Mouse (Mus musculus) limb, embryonic 13.5 days (tissue): ENCODE results near the gene Rock2. TPM values are rescaled to one million over a fixed set of nuclear protein-coding genes. Genes with fewer than 3 reads are reported as not detected.

ENCODE experiments used
- ATAC-seq: fragments of 200-750 bp; cut with Nextera tagmentation; 2 replicates; pipeline ENCODE4 v1.8.0; 2017; ENCODE audit warnings: low read depth, moderate number of reproducible peaks, moderate TSS enrichment; ENCODE audit not compliant: low FRiP score
- H3K27ac ChIP-seq: fragments of 300-500 bp; sonication (generic); 2 replicates; pipeline ENCODE4 v1.5.1; 2015; ENCODE audit warnings: inconsistent platforms, mild to moderate bottlenecking, moderate library complexity
- H3K27me3 ChIP-seq: fragments of 300-500 bp; sonication (generic); 2 replicates; pipeline ENCODE4 v1.6.1; 2015; ENCODE audit warnings: mild to moderate bottlenecking, inconsistent platforms
- H3K36me3 ChIP-seq: fragments of 300-500 bp; sonication (generic); 2 replicates; pipeline ENCODE4 v1.6.1; 2015; ENCODE audit warnings: inconsistent platforms, mild to moderate bottlenecking, moderate library complexity
- H3K4me1 ChIP-seq: fragments of 300-500 bp; sonication (generic); 2 replicates; pipeline ENCODE4 v1.6.1; 2015; ENCODE audit warnings: inconsistent platforms
- H3K4me2 ChIP-seq: fragments of 300-500 bp; sonication (generic); replicated peaks from 2 replicates; pipeline ENCODE4 v1.6.1; 2015; ENCODE audit warnings: inconsistent platforms, mild to moderate bottlenecking, moderate library complexity
- H3K4me3 ChIP-seq: fragments of 300-500 bp; sonication (generic); 2 replicates; pipeline ENCODE4 v1.5.1; 2015; ENCODE audit warnings: moderate library complexity, mild to moderate bottlenecking, inconsistent platforms
- H3K9ac ChIP-seq: fragments of 300-500 bp; sonication (generic); 2 replicates; pipeline ENCODE4 v1.6.1; 2015; ENCODE audit warnings: mild to moderate bottlenecking, inconsistent platforms
- H3K9me3 ChIP-seq: fragments of 300-500 bp; sonication (generic); 2 replicates; pipeline ENCODE4 v1.6.1; 2016; ENCODE audit warnings: inconsistent platforms
- WGBS: fragments of 180-500 bp; shearing (Covaris S2); methylation state at CpG from one replicate; pipeline ENCODE4 v1.1.7; 2015; 5-methylcytosine and 5-hydroxymethylcytosine counted together
- polyA plus RNA-seq: library from polyadenylated mRNA; unstranded; fragments of >200 nt; fragmentation: Nextera tagmentation; extraction: Ambion mirVana; gene quantifications from 2 replicates; pipeline ENCODE4 v1.2.1, GENCODE M21; 2015

The Rock2 gene
- polyA plus RNA-seq, 1 experiment from 2014 or later, result 14.9 TPM

- Histone ChIP-seq H3K27ac (peak overlapping the region; percentile 94), H3K4me2 (peak overlapping the region; percentile 89), H3K4me3 (peak overlapping the region; percentile 88), H3K9me3 (no peaks in the 10 kb centered on the region), H3K9ac (peak overlapping the region; percentile 92), H3K4me1 (peaks cover 32% of the 10 kb centered on the region), H3K27me3 (no peaks in the 10 kb centered on the region), H3K36me3 (no peaks in the 10 kb centered on the region)
- 3% methylated on average over 18 of the region's 18 CpGs for WGBS
- ATAC-seq, result peak; percentile 8
Measured at GRCm38 (mm10) chr12:16893656-16894395, 869 bp upstream of the Rock2 start.

- Histone ChIP-seq H3K36me3 (no peaks in the 10 kb centered on the region), H3K4me1 (peaks cover 34% of the 10 kb centered on the region)
- 0% methylated on average over 35 of the region's 41 CpGs for WGBS
Measured at GRCm38 (mm10) chr12:16895221-16895928, 680 bp downstream of the Rock2 start.

GRCm38 (mm10) chr12:16896073-16896789 lies 1.5 kb downstream of the Rock2 start:
- Histone ChIP-seq H3K4me2 (peak overlapping the region; percentile 78), H3K4me3 (peak overlapping the region; percentile 88), H3K4me1 (peaks cover 37% of the 10 kb centered on the region), H3K9ac (peak overlapping the region; percentile 92), H3K27ac (no peak overlapping the region), H3K36me3 (no peaks in the 10 kb centered on the region), H3K9me3 (no peaks in the 10 kb centered on the region), H3K27me3 (no peaks in the 10 kb centered on the region)
- no peak for ATAC-seq
- 26% methylated on average over 8 of the region's 8 CpGs for WGBS

More at GRCm38 (mm10) chr12:16895221-16895928, 680 bp downstream of the Rock2 start:
- peak overlapping the region; percentile 78 for H3K4me2 ChIP-seq
- peak; percentile 46 for ATAC-seq
- peak overlapping the region; percentile 94 for H3K27ac ChIP-seq
- H3K9ac ChIP-seq, result peak overlapping the region; percentile 92
- no peaks in the 10 kb centered on the region for H3K27me3 ChIP-seq
- no peaks in the 10 kb centered on the region for H3K9me3 ChIP-seq
- peak overlapping the region; percentile 88 for H3K4me3 ChIP-seq

GRCm38 (mm10) chr12:16897225-16897624 lies 2.5 kb downstream of the Rock2 start:
- H3K36me3 ChIP-seq, result no peaks in the 10 kb centered on the region
- H3K9ac ChIP-seq, result no peak overlapping the region
- WGBS, result 74% methylated on average over 2 of the region's 2 CpGs
- H3K4me2 ChIP-seq, result peak overlapping the region; percentile 78
- no peaks in the 10 kb centered on the region for H3K27me3 ChIP-seq
- H3K9me3 ChIP-seq, result no peaks in the 10 kb centered on the region
- H3K27ac ChIP-seq, result no peak overlapping the region
- no peak overlapping the region for H3K4me3 ChIP-seq
- peaks cover 37% of the 10 kb centered on the region for H3K4me1 ChIP-seq
- no peak for ATAC-seq

GRCm38 (mm10) chr12:16898221-16898620 lies 3.5 kb downstream of the Rock2 start:
- Histone ChIP-seq H3K4me3 (no peak overlapping the region), H3K9me3 (no peaks in the 10 kb centered on the region), H3K9ac (no peak overlapping the region), H3K27ac (no peak overlapping the region), H3K36me3 (no peaks in the 10 kb centered on the region), H3K4me2 (no peak overlapping the region), H3K27me3 (no peaks in the 10 kb centered on the region), H3K4me1 (peaks cover 37% of the 10 kb centered on the region)
- WGBS, result 46% methylated on average over 2 of the region's 2 CpGs
- no peak for ATAC-seq

- Histone ChIP-seq H3K9me3 (no peaks in the 10 kb centered on the region), H3K27ac (no peak overlapping the region), H3K4me3 (no peak overlapping the region), H3K36me3 (no peaks in the 10 kb centered on the region), H3K9ac (no peak overlapping the region), H3K4me1 (peaks cover 32% of the 10 kb centered on the region), H3K27me3 (no peaks in the 10 kb centered on the region), H3K4me2 (no peak overlapping the region)
- no peak for ATAC-seq
Measured at GRCm38 (mm10) chr12:16898790-16899189, 4.1 kb downstream of the Rock2 start.

- peaks cover 26% of the 10 kb centered on the region for H3K4me1 ChIP-seq
- no peak overlapping the region for H3K27ac ChIP-seq
- no peak overlapping the region for H3K4me2 ChIP-seq
- no peaks in the 10 kb centered on the region for H3K9me3 ChIP-seq
- H3K4me3 ChIP-seq, result no peak overlapping the region
- H3K27me3 ChIP-seq, result no peaks in the 10 kb centered on the region
- H3K9ac ChIP-seq, result no peak overlapping the region
- ATAC-seq, result no peak
- H3K36me3 ChIP-seq, result no peaks in the 10 kb centered on the region
- 76% methylated on average over 3 of the region's 3 CpGs for WGBS
Measured at GRCm38 (mm10) chr12:16900625-16901222, 6.0 kb downstream of the Rock2 start.

GRCm38 (mm10) chr12:16903949-16904635 lies 9.4 kb downstream of the Rock2 start:
- Histone ChIP-seq H3K9me3 (no peaks in the 10 kb centered on the region), H3K27me3 (no peaks in the 10 kb centered on the region), H3K36me3 (no peaks in the 10 kb centered on the region), H3K4me2 (no peak overlapping the region), H3K9ac (no peak overlapping the region), H3K4me3 (no peak overlapping the region), H3K27ac (no peak overlapping the region), H3K4me1 (0 out of 2 replicates have a peak, but pooled peaks cover 3% of the 10 kb centered on the region)
- no peak for ATAC-seq
- WGBS, result 91% methylated on average over 2 of the region's 2 CpGs

GRCm38 (mm10) chr12:16907282-16907846 lies 12.7 kb downstream of the Rock2 start:
- ATAC-seq, result no peak
- 96% methylated on average over 1 of the region's 1 CpGs for WGBS

GRCm38 (mm10) chr12:16907953-16908648 lies 13.4 kb downstream of the Rock2 start:
- 91% methylated on average over 1 of the region's 1 CpGs for WGBS
- no peak for ATAC-seq
- H3K4me1 ChIP-seq, result no peaks in the 10 kb centered on the region

More at GRCm38 (mm10) chr12:16907282-16907846, 12.7 kb downstream of the Rock2 start:
- no peak overlapping the region for H3K9ac ChIP-seq
- H3K4me2 ChIP-seq, result no peak overlapping the region
- H3K27ac ChIP-seq, result no peak overlapping the region
- H3K27me3 ChIP-seq, result no peaks in the 10 kb centered on the region
- H3K36me3 ChIP-seq, result no peaks in the 10 kb centered on the region
- no peaks in the 10 kb centered on the region for H3K9me3 ChIP-seq
- H3K4me1 ChIP-seq, result no peaks in the 10 kb centered on the region
- no peak overlapping the region for H3K4me3 ChIP-seq

GRCm38 (mm10) chr12:16911524-16911923 lies 16.8 kb downstream of the Rock2 start:
- no peaks in the 10 kb centered on the region for H3K36me3 ChIP-seq
- no peak for ATAC-seq
- H3K4me2 ChIP-seq, result no peak overlapping the region
- 61% methylated on average over 2 of the region's 3 CpGs for WGBS
- no peaks in the 10 kb centered on the region for H3K27me3 ChIP-seq
- no peaks in the 10 kb centered on the region for H3K4me1 ChIP-seq
- H3K27ac ChIP-seq, result no peak overlapping the region
- H3K9me3 ChIP-seq, result no peaks in the 10 kb centered on the region
- no peak overlapping the region for H3K9ac ChIP-seq
- no peak overlapping the region for H3K4me3 ChIP-seq

More at GRCm38 (mm10) chr12:16907953-16908648, 13.4 kb downstream of the Rock2 start:
- H3K9ac ChIP-seq, result no peak overlapping the region
- H3K4me2 ChIP-seq, result no peak overlapping the region
- H3K27me3 ChIP-seq, result no peaks in the 10 kb centered on the region
- H3K36me3 ChIP-seq, result no peaks in the 10 kb centered on the region
- no peak overlapping the region for H3K27ac ChIP-seq
- H3K9me3 ChIP-seq, result no peaks in the 10 kb centered on the region
- no peak overlapping the region for H3K4me3 ChIP-seq
